Mouse (Mus musculus): ENCODE data around the gene Wtip. TPM values are rescaled to one million over a fixed set of nuclear protein-coding genes. Genes with fewer than 3 reads are reported as not detected.
"Not testable (repeated sequence)": the region's sequence is repeated elsewhere in the genome, so short reads cannot be mapped to it uniquely, and the experiment has no call there.

The Wtip gene
- polyA plus RNA-seq, 1 experiment from 2014 or later, result 6.2 TPM

GRCm38 (mm10) chr7:34141123-34141522 lies 8.1 kb upstream of the Wtip start:
- 95% methylated on average over 13 of the region's 13 CpGs for WGBS
- Histone ChIP-seq H3K36me3 (peaks cover 61% of the 10 kb centered on the region), H3K4me3 (no peak overlapping the region), H3K27me3 (no peaks in the 10 kb centered on the region), H3K4me1 (no peaks in the 10 kb centered on the region), H3K9ac (no peak overlapping the region), H3K9me3 (replicated peaks) (no peaks in the 10 kb centered on the region), H3K27ac (no peak overlapping the region), H3K4me2 (replicated peaks) (no peak overlapping the region)
- no peak for ATAC-seq (ENCODE audit: low FRiP score)

- H3K27me3 ChIP-seq, result no peaks in the 10 kb centered on the region
- no peaks in the 10 kb centered on the region for H3K4me1 ChIP-seq
- H3K36me3 ChIP-seq, result peaks cover 46% of the 10 kb centered on the region
- H3K9ac ChIP-seq, result no peak overlapping the region
- no peak overlapping the region for H3K4me2 ChIP-seq (replicated peaks)
- H3K27ac ChIP-seq, result no peak overlapping the region
- no peak overlapping the region for H3K4me3 ChIP-seq
- 93% methylated on average over 6 of the region's 6 CpGs for WGBS
- ATAC-seq (ENCODE audit: low FRiP score), result no peak
- no peaks in the 10 kb centered on the region for H3K9me3 ChIP-seq (replicated peaks)
Observed at GRCm38 (mm10) chr7:34139493-34139892, 6.4 kb upstream of the Wtip start.

- Histone ChIP-seq H3K4me2 (replicated peaks) (no peak overlapping the region), H3K36me3 (0 out of 2 replicates have a peak, but pooled peaks cover 3% of the 10 kb centered on the region), H3K27ac (no peak overlapping the region), H3K9me3 (replicated peaks) (no peaks in the 10 kb centered on the region), H3K27me3 (no peaks in the 10 kb centered on the region), H3K4me1 (peaks cover 14% of the 10 kb centered on the region), H3K9ac (no peak overlapping the region), H3K4me3 (no peak overlapping the region)
- ATAC-seq (ENCODE audit: low FRiP score), result no peak
- WGBS, result 85% methylated on average over 2 of the region's 2 CpGs
Observed at GRCm38 (mm10) chr7:34134336-34134735, 1.3 kb upstream of the Wtip start.

- Histone ChIP-seq H3K4me2 (replicated peaks) (peak overlapping the region; percentile 68), H3K36me3 (0 out of 2 replicates have a peak, but pooled peaks cover 4% of the 10 kb centered on the region), H3K4me1 (peaks cover 14% of the 10 kb centered on the region), H3K9me3 (replicated peaks) (no peaks in the 10 kb centered on the region), H3K27me3 (no peaks in the 10 kb centered on the region), H3K9ac (peak overlapping the region; percentile 83), H3K27ac (peak overlapping the region; percentile 77), H3K4me3 (peak overlapping the region; percentile 77)
- peak; percentile 83 for ATAC-seq (ENCODE audit: low FRiP score)
- WGBS, result under 1% methylated on average over 72 of the region's 116 CpGs
Observed at GRCm38 (mm10) chr7:34132355-34133079, 551 bp downstream of the Wtip start.

- H3K36me3 ChIP-seq, result 0 out of 2 replicates have a peak, but pooled peaks cover 10% of the 10 kb centered on the region
- peak overlapping the region; percentile 68 for H3K4me2 ChIP-seq (replicated peaks)
- H3K9ac ChIP-seq, result peak overlapping the region; percentile 83
- WGBS, result 16% methylated on average over 3 of the region's 3 CpGs
- H3K9me3 ChIP-seq (replicated peaks), result peaks cover 1% of the 10 kb centered on the region; the same call in 1 of the 2 replicates
- H3K4me1 ChIP-seq, result peaks cover 14% of the 10 kb centered on the region
- no peak overlapping the region for H3K27ac ChIP-seq
- H3K4me3 ChIP-seq, result peak overlapping the region; percentile 77
- ATAC-seq (ENCODE audit: low FRiP score), result peak; percentile 14
- H3K27me3 ChIP-seq, result no peaks in the 10 kb centered on the region
Observed at GRCm38 (mm10) chr7:34131959-34132354, 1.1 kb downstream of the Wtip start.

- no peak overlapping the region for H3K9ac ChIP-seq
Observed at GRCm38 (mm10) chr7:34131118-34131517, 1.9 kb downstream of the Wtip start.

GRCm38 (mm10) chr7:34126291-34126690 lies 6.8 kb downstream of the Wtip start:
- H3K9ac ChIP-seq, result no peak overlapping the region
- peaks cover 6% of the 10 kb centered on the region; the same call in 1 of the 2 replicates for H3K9me3 ChIP-seq (replicated peaks)
- H3K4me3 ChIP-seq, result no peak overlapping the region
- no peaks in the 10 kb centered on the region for H3K27me3 ChIP-seq
- no peak for ATAC-seq (ENCODE audit: low FRiP score)
- H3K4me2 ChIP-seq (replicated peaks), result no peak overlapping the region
- peaks cover 7% of the 10 kb centered on the region for H3K4me1 ChIP-seq
- 0 out of 2 replicates have a peak, but pooled peaks cover 23% of the 10 kb centered on the region for H3K36me3 ChIP-seq
- no peak overlapping the region for H3K27ac ChIP-seq
- WGBS, result 83% methylated on average over 3 of the region's 3 CpGs

More at GRCm38 (mm10) chr7:34131118-34131517, 1.9 kb downstream of the Wtip start:
- no peak for ATAC-seq (ENCODE audit: low FRiP score)
- WGBS, result 78% methylated on average over 3 of the region's 3 CpGs
- Histone ChIP-seq H3K27me3 (no peaks in the 10 kb centered on the region), H3K4me3 (no peak overlapping the region), H3K4me2 (replicated peaks) (peak overlapping the region; percentile 68; the same call in 1 of the 2 replicates), H3K27ac (no peak overlapping the region), H3K36me3 (0 out of 2 replicates have a peak, but pooled peaks cover 18% of the 10 kb centered on the region), H3K9me3 (replicated peaks) (peaks cover 6% of the 10 kb centered on the region; the same call in 1 of the 2 replicates), H3K4me1 (peaks cover 14% of the 10 kb centered on the region)

GRCm38 (mm10) chr7:34125346-34125745 lies 7.7 kb downstream of the Wtip start:
- 0 out of 2 replicates have a peak, but pooled peaks cover 22% of the 10 kb centered on the region for H3K36me3 ChIP-seq

GRCm38 (mm10) chr7:34122987-34123720 lies 9.9 kb downstream of the Wtip start:
- Histone ChIP-seq H3K4me3 (no peak overlapping the region), H3K4me1 (no peaks in the 10 kb centered on the region), H3K27ac (no peak overlapping the region), H3K4me2 (replicated peaks) (no peak overlapping the region), H3K9me3 (replicated peaks) (peaks cover 6% of the 10 kb centered on the region; the same call in 1 of the 2 replicates), H3K9ac (no peak overlapping the region), H3K27me3 (no peaks in the 10 kb centered on the region), H3K36me3 (peaks cover 28% of the 10 kb centered on the region; the same call in 1 of the 2 replicates)
- 84% methylated on average over 6 of the region's 6 CpGs for WGBS
- 0 out of 2 replicates have a peak, but pooled peaks have one; percentile 41 for ATAC-seq (ENCODE audit: low FRiP score)

More at GRCm38 (mm10) chr7:34125346-34125745, 7.7 kb downstream of the Wtip start:
- Histone ChIP-seq H3K4me2 (replicated peaks) (no peak overlapping the region), H3K4me1 (no peaks in the 10 kb centered on the region), H3K4me3 (no peak overlapping the region), H3K27ac (no peak overlapping the region), H3K27me3 (no peaks in the 10 kb centered on the region), H3K9me3 (replicated peaks) (peaks cover 6% of the 10 kb centered on the region; the same call in 1 of the 2 replicates), H3K9ac (no peak overlapping the region)
- 94% methylated on average over 9 of the region's 9 CpGs for WGBS
- ATAC-seq (ENCODE audit: low FRiP score), result no peak

- not testable (repeated sequence) for H3K4me3 ChIP-seq; H3K27ac ChIP-seq; H3K9ac ChIP-seq; H3K9me3 ChIP-seq (replicated peaks); H3K4me2 ChIP-seq (replicated peaks); ATAC-seq (ENCODE audit: low FRiP score); H3K27me3 ChIP-seq; H3K4me1 ChIP-seq
- WGBS, result 61% methylated on average over 1 of the region's 1 CpGs
- H3K36me3 ChIP-seq, result peaks cover 34% of the 10 kb centered on the region; the same call in 1 of the 2 replicates
Observed at GRCm38 (mm10) chr7:34120636-34121035, 12.4 kb downstream of the Wtip start.

GRCm38 (mm10) chr7:34116601-34117000 lies 16.5 kb downstream of the Wtip start:
- H3K4me2 ChIP-seq (replicated peaks), result no peak overlapping the region
- 88% methylated on average over 3 of the region's 3 CpGs for WGBS
- no peak overlapping the region for H3K27ac ChIP-seq
- no peaks in the 10 kb centered on the region for H3K4me1 ChIP-seq
- H3K9ac ChIP-seq, result no peak overlapping the region
- ATAC-seq (ENCODE audit: low FRiP score), result no peak
- H3K9me3 ChIP-seq (replicated peaks), result no peaks in the 10 kb centered on the region
- no peak overlapping the region for H3K4me3 ChIP-seq
- no peaks in the 10 kb centered on the region for H3K27me3 ChIP-seq
- H3K36me3 ChIP-seq, result peaks cover 66% of the 10 kb centered on the region

GRCm38 (mm10) chr7:34109190-34109589 lies 23.9 kb downstream of the Wtip start:
- H3K9ac ChIP-seq, result no peak overlapping the region
- H3K27me3 ChIP-seq, result no peaks in the 10 kb centered on the region
- peaks cover 40% of the 10 kb centered on the region for H3K36me3 ChIP-seq
- no peak overlapping the region for H3K4me2 ChIP-seq (replicated peaks)
- no peak for ATAC-seq (ENCODE audit: low FRiP score)
- no peaks in the 10 kb centered on the region for H3K4me1 ChIP-seq
- WGBS, result 77% methylated on average over 5 of the region's 5 CpGs
- no peaks in the 10 kb centered on the region for H3K9me3 ChIP-seq (replicated peaks)
- no peak overlapping the region for H3K4me3 ChIP-seq
- H3K27ac ChIP-seq, result no peak overlapping the region

Measured in hindbrain, embryonic 12.5 days (tissue).